Mouse (Mus musculus) embryonic facial prominence, embryonic 11.5 days (tissue): ENCODE data around the gene Klf13. TPM values are rescaled to one million over a fixed set of nuclear protein-coding genes. Genes with fewer than 3 reads are reported as not detected.

ENCODE experiments used
- ATAC-seq: fragments of 200-750 bp; cut with Nextera tagmentation; replicated peaks from 2 replicates; pipeline ENCODE4 v1.8.0; 2017; ENCODE audit warnings: low read depth; ENCODE audit not compliant: insufficient number of reproducible peaks, low FRiP score, low TSS enrichment
- DNase-seq: peaks from one replicate; pipeline ENCODE4 v3.0.0-alpha.2; 2015; ENCODE audit warnings: low spot score
- H3K27ac ChIP-seq: fragments of 300-500 bp; sonication (generic); replicated peaks from 2 replicates; pipeline ENCODE4 v1.5.1; 2014; ENCODE audit warnings: mild to moderate bottlenecking, low read depth, low read length, control low read depth
- H3K27me3 ChIP-seq: fragments of 300-500 bp; sonication (generic); 2 replicates; pipeline ENCODE4 v1.6.1; 2014; ENCODE audit warnings: mild to moderate bottlenecking, low read length, moderate library complexity, mixed read lengths; ENCODE audit not compliant: control insufficient read depth, insufficient read depth
- H3K36me3 ChIP-seq: fragments of 300-500 bp; sonication (generic); replicated peaks from 2 replicates; pipeline ENCODE4 v1.6.1; 2014; ENCODE audit warnings: low read depth, mild to moderate bottlenecking, low read length, moderate library complexity, mixed read lengths; ENCODE audit not compliant: control insufficient read depth, insufficient read depth
- H3K4me1 ChIP-seq: fragments of 300-500 bp; sonication (generic); 2 replicates; pipeline ENCODE4 v1.6.1; 2014; ENCODE audit warnings: low read length, mixed read lengths; ENCODE audit not compliant: control insufficient read depth, insufficient read depth
- H3K4me2 ChIP-seq: fragments of 300-500 bp; sonication (generic); 2 replicates; pipeline ENCODE4 v1.6.1; 2014; ENCODE audit warnings: low read depth, mild to moderate bottlenecking, control low read depth, low read length, moderate library complexity
- H3K4me3 ChIP-seq: fragments of 300-500 bp; sonication (generic); 2 replicates; pipeline ENCODE4 v1.5.1; 2014; ENCODE audit warnings: low read depth, low read length, control low read depth
- H3K9ac ChIP-seq: fragments of 300-500 bp; sonication (generic); replicated peaks from 2 replicates; pipeline ENCODE4 v1.6.1; 2014; ENCODE audit warnings: mild to moderate bottlenecking, control low read depth, low read length
- H3K9me3 ChIP-seq: fragments of 300-500 bp; sonication (generic); replicated peaks from 2 replicates; pipeline ENCODE4 v1.6.1; 2016; ENCODE audit warnings: mild to moderate bottlenecking, low read length, inconsistent platforms, mixed read lengths; ENCODE audit not compliant: control insufficient read depth
- WGBS: fragments of 180-500 bp; shearing (Covaris S2); extraction: QIAGEN DNeasy Blood & Tissue Kit; methylation state at CpG from one replicate; pipeline ENCODE4 v1.1.7; 2014; 5-methylcytosine and 5-hydroxymethylcytosine counted together
- polyA plus RNA-seq: library from polyadenylated mRNA; unstranded; fragments of >200 nt; fragmentation: Nextera tagmentation; extraction: Ambion mirVana; gene quantifications from 2 replicates; pipeline ENCODE4 v1.2.1, GENCODE M21; 2014

Klf13 gene
- polyA plus RNA-seq, 1 experiment from 2014 or later: 20.3 TPM

- no peaks in the 10 kb centered on the region for H3K27me3 ChIP-seq
- H3K4me1 ChIP-seq: no peaks in the 10 kb centered on the region
- no peak for ATAC-seq
- H3K9me3 ChIP-seq: no peaks in the 10 kb centered on the region
- no peak overlapping the region for H3K9ac ChIP-seq
- H3K4me3 ChIP-seq: no peak overlapping the region
- 27% methylated on average over 14 of the region's 14 CpGs for WGBS
- no peak overlapping the region for H3K4me2 ChIP-seq
- no peak overlapping the region for H3K27ac ChIP-seq
- DNase-seq: no peak
- no peaks in the 10 kb centered on the region for H3K36me3 ChIP-seq
These were observed 61.1 kb downstream of the Klf13 start for GRCm38 (mm10) chr7:63877610-63878009.

DNA sequence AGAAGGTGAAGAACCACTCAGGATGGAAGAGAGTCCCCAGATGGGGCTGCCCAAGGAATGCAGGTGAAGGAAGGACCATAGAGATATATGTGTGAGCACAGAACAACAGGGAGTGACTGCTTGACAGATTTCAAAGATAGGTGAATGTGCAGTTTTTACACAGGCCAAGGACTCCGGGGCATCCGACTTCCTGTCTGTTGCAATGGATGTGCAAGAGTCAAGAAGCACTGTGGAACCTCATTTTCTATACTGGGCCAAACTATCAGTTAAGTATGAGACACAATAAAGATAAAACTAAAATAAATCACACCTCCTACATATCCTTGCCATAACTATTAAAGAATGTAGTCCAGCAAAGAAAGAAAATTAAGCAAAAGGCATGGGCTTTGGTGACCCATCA lies 62.1 kb downstream of the Klf13 start:
- no peaks in the 10 kb centered on the region for H3K4me1 ChIP-seq
- no peak overlapping the region for H3K4me3 ChIP-seq
- H3K36me3 ChIP-seq: no peaks in the 10 kb centered on the region
- H3K9ac ChIP-seq: no peak overlapping the region
- no peaks in the 10 kb centered on the region for H3K9me3 ChIP-seq
- ATAC-seq (no peak), DNase-seq (no peak)
- H3K4me2 ChIP-seq: no peak overlapping the region
- no peaks in the 10 kb centered on the region for H3K27me3 ChIP-seq
- no peak overlapping the region for H3K27ac ChIP-seq
- WGBS: 61% methylated on average over 2 of the region's 2 CpGs

DNA sequence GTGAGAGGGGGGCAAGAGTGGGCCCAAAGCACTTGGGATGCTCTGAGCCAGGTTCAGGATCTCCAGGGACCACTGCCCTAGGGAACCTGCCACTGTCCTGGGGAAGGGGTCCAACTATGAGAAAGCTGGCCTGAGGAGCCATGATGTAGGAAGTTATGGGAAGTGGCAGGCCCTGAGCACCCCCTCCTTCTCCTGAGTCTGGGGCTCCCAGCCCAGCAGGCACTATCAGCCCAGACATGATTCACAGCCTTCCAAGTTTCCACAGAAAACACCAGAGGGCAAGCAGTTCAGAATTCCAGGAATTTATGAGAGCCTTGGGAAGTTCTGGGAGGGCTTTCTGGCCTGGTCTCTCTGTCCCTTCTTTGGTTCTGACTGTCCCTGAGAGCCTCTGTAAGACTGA lies 63.0 kb downstream of the Klf13 start:
- Histone ChIP-seq H3K4me1 (no peaks in the 10 kb centered on the region), H3K27me3 (no peaks in the 10 kb centered on the region), H3K9ac (no peak overlapping the region), H3K36me3 (no peaks in the 10 kb centered on the region), H3K27ac (no peak overlapping the region), H3K9me3 (no peaks in the 10 kb centered on the region), H3K4me2 (no peak overlapping the region), H3K4me3 (no peak overlapping the region)
- ATAC-seq (no peak), DNase-seq (no peak)

DNA sequence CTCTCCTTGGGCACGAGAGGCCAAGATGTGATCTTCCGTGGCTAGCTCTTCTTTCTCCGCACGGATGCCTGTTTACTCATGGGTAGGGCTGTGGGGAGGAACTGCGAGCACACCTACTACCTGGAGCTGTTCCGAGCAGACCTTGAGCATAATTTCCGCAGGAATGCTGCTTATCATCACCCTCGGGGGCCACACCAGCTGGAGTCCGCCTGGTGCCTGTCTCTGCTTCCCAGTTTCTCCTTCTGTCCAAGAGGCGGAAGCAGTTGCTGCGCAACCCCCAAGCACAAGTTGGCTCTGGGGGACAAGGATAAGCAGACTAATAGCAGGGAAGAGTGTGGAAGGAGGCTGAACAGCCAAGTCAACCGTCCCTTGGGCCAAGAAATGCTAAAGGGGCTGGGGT lies 64.8 kb downstream of the Klf13 start:
- ATAC-seq (no peak), DNase-seq (no peak)
- Histone ChIP-seq H3K27ac (no peak overlapping the region), H3K4me1 (no peaks in the 10 kb centered on the region), H3K4me2 (no peak overlapping the region), H3K9me3 (no peaks in the 10 kb centered on the region), H3K9ac (no peak overlapping the region), H3K36me3 (no peaks in the 10 kb centered on the region), H3K4me3 (no peak overlapping the region), H3K27me3 (no peaks in the 10 kb centered on the region)
- 53% methylated on average over 12 of the region's 12 CpGs for WGBS

DNA sequence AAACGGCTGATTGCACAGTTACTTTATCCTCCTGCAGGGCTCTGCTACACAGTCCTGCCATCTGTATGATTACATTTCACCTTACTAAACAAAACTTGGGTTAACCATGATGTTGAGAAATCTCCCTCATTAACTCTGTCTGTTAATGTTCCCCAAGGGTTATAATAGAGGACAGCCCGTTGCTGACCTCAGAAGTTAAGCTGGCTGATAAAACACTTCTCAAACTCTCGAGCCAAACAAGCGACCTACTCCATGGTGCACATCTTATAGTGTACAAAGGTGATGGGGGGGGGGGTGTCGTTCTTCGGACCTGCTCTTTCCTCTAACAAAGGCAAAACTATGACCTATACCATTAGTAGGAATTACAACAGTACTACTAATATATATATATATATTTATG lies 67.0 kb downstream of the Klf13 start:
- H3K27me3 ChIP-seq: no peaks in the 10 kb centered on the region
- 88% methylated on average over 6 of the region's 6 CpGs for WGBS
- no peaks in the 10 kb centered on the region for H3K4me1 ChIP-seq
- H3K27ac ChIP-seq: no peak overlapping the region
- no peak overlapping the region for H3K4me3 ChIP-seq
- H3K9me3 ChIP-seq: no peaks in the 10 kb centered on the region
- H3K4me2 ChIP-seq: no peak overlapping the region
- DNase-seq: no peak
- ATAC-seq: no peak
- H3K9ac ChIP-seq: no peak overlapping the region
- no peaks in the 10 kb centered on the region for H3K36me3 ChIP-seq

DNA sequence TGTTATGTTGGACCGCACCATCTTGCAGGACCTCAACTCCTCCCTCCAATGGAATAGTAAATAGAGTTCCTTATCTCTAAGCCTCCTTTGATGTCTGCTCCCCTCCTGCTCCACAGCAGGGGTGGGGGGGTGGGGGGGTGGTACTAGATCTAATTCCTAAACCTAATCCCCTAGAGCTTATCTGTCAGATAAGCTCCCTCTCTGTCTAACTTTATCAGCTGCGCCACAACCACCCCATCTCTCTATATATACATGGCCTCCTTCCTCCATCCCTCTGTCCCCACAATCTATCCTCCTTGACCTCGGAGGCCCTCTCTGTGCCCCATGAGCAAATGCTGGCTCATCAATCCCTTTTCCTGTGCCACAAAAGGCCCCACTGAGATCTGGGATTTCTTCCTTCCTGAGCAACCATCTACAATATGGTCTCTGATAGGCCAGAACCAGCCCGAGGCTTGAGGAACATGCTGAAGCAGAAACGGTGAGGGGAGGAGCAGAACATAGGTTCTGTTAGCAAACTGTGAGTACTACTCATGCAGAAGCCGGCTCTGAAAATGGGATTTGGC lies 70.3 kb downstream of the Klf13 start:
- H3K9me3 ChIP-seq: no peaks in the 10 kb centered on the region
- no peaks in the 10 kb centered on the region for H3K36me3 ChIP-seq
- DNase-seq (no peak), ATAC-seq (no peak)
- no peak overlapping the region for H3K4me2 ChIP-seq
- H3K27ac ChIP-seq: no peak overlapping the region
- 64% methylated on average over 6 of the region's 6 CpGs for WGBS
- no peak overlapping the region for H3K4me3 ChIP-seq
- H3K27me3 ChIP-seq: no peaks in the 10 kb centered on the region
- H3K9ac ChIP-seq: no peak overlapping the region
- H3K4me1 ChIP-seq: no peaks in the 10 kb centered on the region

GRCm38 (mm10) chr7:63865911-63866310 lies 72.8 kb downstream of the Klf13 start:
- H3K27me3 ChIP-seq: no peaks in the 10 kb centered on the region
- no peak overlapping the region for H3K27ac ChIP-seq
- ATAC-seq (no peak), DNase-seq (no peak)
- no peaks in the 10 kb centered on the region for H3K9me3 ChIP-seq
- WGBS: 97% methylated on average over 4 of the region's 4 CpGs
- no peak overlapping the region for H3K4me2 ChIP-seq
- H3K4me3 ChIP-seq: no peak overlapping the region
- H3K4me1 ChIP-seq: no peaks in the 10 kb centered on the region
- H3K36me3 ChIP-seq: no peaks in the 10 kb centered on the region
- no peak overlapping the region for H3K9ac ChIP-seq

DNA sequence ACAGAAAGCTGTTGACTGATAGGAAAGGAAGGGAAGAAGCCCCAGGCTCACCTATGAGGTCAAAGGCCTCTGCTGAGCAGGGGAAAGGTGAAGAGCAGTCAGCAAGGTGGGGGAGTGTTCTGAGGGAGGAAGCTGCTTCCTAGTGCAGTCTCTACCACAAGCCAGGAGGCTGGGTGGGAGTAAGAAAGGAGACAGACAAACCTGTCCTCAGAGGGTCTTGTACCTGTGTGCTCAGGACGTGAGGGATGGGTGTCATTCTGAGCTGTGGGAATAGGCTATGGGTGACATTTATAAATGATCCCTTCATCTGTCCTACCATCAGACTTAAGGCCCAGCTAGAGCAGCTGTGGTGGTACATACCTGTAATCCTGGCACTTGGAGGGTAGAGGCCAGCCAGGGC lies 75.7 kb downstream of the Klf13 start:
- H3K4me3 ChIP-seq: no peak overlapping the region
- no peaks in the 10 kb centered on the region for H3K36me3 ChIP-seq
- WGBS: 65% methylated on average over 1 of the region's 1 CpGs
- no peaks in the 10 kb centered on the region for H3K27me3 ChIP-seq
- no peaks in the 10 kb centered on the region; the same call in 1 of the 2 replicates for H3K4me1 ChIP-seq
- ATAC-seq: no peak
- H3K9ac ChIP-seq: no peak overlapping the region
- H3K9me3 ChIP-seq: no peaks in the 10 kb centered on the region
- no peak for DNase-seq
- H3K27ac ChIP-seq: no peak overlapping the region
- H3K4me2 ChIP-seq: no peak overlapping the region
